Mouse (Mus musculus) lung, postnatal 4 days (tissue): ENCODE data around the gene Nr3c2.

Experiments used
- DNase-seq, 2 experiments: peaks; one replicate each; pipeline ENCODE4 v3.0.0; 2021

The Nr3c2 gene

GRCm38 (mm10) chr8:77176343-77176742 is 277.1 kb downstream of the Nr3c2 start:
- no peak for DNase-seq

GRCm38 (mm10) chr8:77185816-77186215 is 286.6 kb downstream of the Nr3c2 start:
- no peak for DNase-seq

- DNase-seq: no peak
Observed at GRCm38 (mm10) chr8:77186914-77187536, 287.8 kb downstream of the Nr3c2 start.

- no peak for DNase-seq
Observed at GRCm38 (mm10) chr8:77187748-77188147, 288.5 kb downstream of the Nr3c2 start.

- no peak for DNase-seq
Observed at GRCm38 (mm10) chr8:77188298-77188697, 289.1 kb downstream of the Nr3c2 start.

- DNase-seq: no peak
Observed at GRCm38 (mm10) chr8:77189318-77189717, 290.1 kb downstream of the Nr3c2 start.

- no peak for DNase-seq
Observed at GRCm38 (mm10) chr8:77190393-77190792, 291.2 kb downstream of the Nr3c2 start.

- no peak for DNase-seq
Observed at GRCm38 (mm10) chr8:77209297-77209696, 310.1 kb downstream of the Nr3c2 start.

- DNase-seq: no peak
Observed at GRCm38 (mm10) chr8:77213893-77214464, 314.7 kb downstream of the Nr3c2 start.

- DNase-seq: peak; percentile 28 to 51
Observed at GRCm38 (mm10) chr8:77214665-77215064, 315.4 kb downstream of the Nr3c2 start.

- no peak for DNase-seq
Observed at GRCm38 (mm10) chr8:77215191-77215590, 315.9 kb downstream of the Nr3c2 start.

GRCm38 (mm10) chr8:77223123-77223522 is 323.9 kb downstream of the Nr3c2 start:
- no peak for DNase-seq

- peak; percentile 72 to 87 for DNase-seq
Observed at GRCm38 (mm10) chr8:77227742-77228141, 328.5 kb downstream of the Nr3c2 start.

GRCm38 (mm10) chr8:77228688-77229087 is 329.4 kb downstream of the Nr3c2 start:
- no peak for DNase-seq

GRCm38 (mm10) chr8:77231211-77231610 is 332.0 kb downstream of the Nr3c2 start:
- DNase-seq: no peak

GRCm38 (mm10) chr8:77231834-77232233 is 332.6 kb downstream of the Nr3c2 start:
- no peak for DNase-seq

- DNase-seq: no peak
Observed at GRCm38 (mm10) chr8:77232411-77232810, 333.2 kb downstream of the Nr3c2 start.

GRCm38 (mm10) chr8:77236701-77237100 is 337.5 kb downstream of the Nr3c2 start:
- no peak for DNase-seq

- DNase-seq: no peak
Observed at GRCm38 (mm10) chr8:77239462-77239861, 340.2 kb downstream of the Nr3c2 start.

- no peak for DNase-seq
Observed at GRCm38 (mm10) chr8:77241381-77241780, 342.1 kb downstream of the Nr3c2 start.

- no peak for DNase-seq
Observed at GRCm38 (mm10) chr8:77250094-77250493, 350.9 kb downstream of the Nr3c2 start.

- no peak for DNase-seq
Observed at GRCm38 (mm10) chr8:77251134-77251533, 351.9 kb downstream of the Nr3c2 start.

GRCm38 (mm10) chr8:77254466-77254865 is 355.2 kb downstream of the Nr3c2 start:
- DNase-seq: no peak

- DNase-seq: no peak
Observed at GRCm38 (mm10) chr8:77256450-77257084, 357.3 kb downstream of the Nr3c2 start.

- no peak for DNase-seq
Observed at GRCm38 (mm10) chr8:77257085-77257451, 357.8 kb downstream of the Nr3c2 start.
